Mouse (Mus musculus): ENCODE data around the gene Adgrd1.

Gene Adgrd1

DNA sequence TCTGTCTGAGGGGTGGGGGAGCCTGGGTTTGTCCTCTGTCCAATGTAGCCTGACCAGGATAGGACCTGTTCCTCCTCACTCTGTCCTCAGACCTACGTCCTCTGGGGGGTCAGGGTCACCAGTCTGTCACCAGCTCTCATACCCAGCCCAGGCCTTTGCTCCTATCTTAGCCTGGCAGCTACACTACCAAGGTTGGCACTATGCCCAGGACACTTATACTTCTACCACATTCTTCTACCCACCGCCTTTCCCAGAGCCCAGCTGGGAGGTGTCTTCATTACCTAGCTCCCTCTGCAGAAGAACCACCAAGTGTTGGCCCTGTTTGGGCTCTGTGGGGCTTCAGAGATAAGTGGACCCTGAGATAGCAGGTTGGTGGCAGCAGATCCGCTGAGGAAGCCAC is 103.6 kb downstream of the Adgrd1 start:
- no peak for DNase-seq (ENCODE audit: low spot score in 2 of 2)

DNA sequence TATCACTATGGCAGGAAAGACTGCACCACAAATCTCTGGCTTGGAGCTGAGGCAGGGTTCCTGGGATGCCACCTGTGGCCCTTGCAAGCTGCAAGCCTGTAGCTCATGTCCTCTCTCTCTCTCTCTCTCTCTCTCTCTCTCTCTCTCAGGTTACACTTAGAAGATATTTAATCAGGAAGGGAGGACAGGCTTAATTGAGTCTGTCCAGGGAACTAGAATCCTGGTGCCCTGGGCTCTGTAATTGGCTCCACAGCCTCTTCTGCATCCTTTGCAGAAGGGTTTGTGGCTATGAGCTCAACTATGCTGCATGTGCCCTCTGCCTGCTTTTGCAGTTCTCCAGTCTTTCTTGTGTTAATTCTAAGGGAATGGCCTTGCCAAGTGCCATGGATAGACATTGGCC is 111.7 kb downstream of the Adgrd1 start:
- no peak for DNase-seq (ENCODE audit: low spot score in 2 of 2)

DNA sequence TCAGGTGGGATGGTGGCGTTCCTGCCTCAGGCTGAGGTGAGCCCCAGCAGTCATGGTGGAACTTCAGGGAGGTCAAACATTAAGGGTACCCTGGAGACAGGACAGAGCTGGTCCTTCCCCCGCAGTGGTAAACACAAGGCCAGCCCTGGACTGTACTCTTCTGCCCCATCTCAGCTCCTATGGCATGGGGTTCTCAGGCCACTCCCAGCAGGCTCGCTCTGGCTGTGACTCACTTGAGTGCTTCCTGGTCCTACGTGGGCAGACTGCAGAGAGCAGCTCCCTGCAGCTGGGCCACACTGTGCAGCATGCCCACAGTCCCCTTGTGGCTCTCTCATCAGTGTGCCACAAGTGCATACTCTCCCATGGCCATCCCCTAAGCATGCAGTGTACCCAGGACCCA is 112.3 kb downstream of the Adgrd1 start:
- no peak for DNase-seq (ENCODE audit: low spot score in 2 of 2)

DNA sequence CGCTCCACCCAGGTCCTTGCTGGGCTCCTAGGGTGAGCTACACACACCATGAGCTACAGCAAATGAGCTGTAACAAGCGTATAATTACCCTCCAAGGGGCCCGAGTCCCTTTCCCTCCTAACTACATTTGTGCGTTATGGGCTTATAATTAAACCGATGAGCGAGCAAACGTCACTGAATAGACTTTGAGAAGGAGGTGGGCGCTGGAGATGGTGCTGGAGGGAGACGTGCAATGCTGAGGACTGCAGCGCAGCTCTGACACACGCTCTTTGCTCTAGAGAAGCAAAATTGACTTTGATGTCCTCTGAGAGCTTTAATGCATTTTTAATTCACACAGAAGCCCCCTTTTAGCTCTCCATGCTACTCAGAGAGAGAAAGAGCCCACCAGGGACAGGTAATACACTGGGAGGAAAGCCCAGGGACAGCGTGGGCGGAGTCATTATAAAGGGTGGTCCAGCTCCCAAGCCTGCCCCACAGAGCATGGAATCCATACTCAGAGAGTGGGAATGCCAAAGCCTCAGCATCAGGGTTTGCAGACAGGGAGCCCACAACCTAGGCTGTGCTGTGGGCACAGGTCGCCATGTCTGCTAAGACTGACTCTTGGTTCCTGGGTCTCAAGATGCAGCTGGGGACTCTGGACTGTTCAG is 115.0 kb downstream of the Adgrd1 start:
- no peak for DNase-seq (ENCODE audit: low spot score in 2 of 2)

DNA sequence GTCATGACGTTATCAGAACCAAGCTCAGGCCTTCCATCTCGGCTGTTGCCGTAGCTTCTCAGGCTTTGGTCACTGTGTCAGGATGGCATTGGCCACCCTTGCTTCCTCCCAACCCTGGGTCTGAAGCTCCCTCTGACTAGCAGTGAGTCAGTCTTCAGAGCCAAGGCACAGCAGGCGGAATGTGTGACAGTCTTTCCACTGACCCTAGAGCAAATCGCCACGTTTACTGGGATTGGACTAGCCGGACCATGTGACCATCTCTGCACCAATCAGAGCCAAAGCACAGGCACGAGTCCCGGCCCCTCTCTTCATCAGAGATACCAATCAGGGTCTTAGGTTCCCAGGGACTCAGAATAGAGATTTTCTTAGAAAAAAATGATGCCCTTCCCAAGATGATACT is 117.5 kb downstream of the Adgrd1 start:
- no peak for DNase-seq (ENCODE audit: low spot score in 2 of 2)

DNA sequence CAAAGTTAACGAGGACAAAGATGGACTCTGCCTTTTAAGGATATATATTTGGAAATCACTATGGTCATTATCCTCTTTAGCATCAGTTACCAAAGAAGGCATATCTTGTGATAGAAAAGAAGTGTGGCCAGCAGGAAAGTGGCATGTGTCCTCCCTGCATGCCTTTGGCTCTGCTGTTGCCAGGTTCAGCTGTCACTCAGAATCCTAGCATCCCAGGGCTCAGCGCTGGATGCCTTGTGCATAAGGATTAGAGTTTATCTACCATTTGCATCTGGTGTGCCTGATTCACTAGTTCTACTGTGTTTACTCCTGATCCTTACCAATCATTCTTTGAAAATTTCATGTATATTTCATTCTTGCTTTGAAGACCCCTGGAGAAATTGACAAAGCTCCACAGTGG is 119.5 kb downstream of the Adgrd1 start:
- DNase-seq (ENCODE audit: low spot score in 2 of 2) = no peak

DNA sequence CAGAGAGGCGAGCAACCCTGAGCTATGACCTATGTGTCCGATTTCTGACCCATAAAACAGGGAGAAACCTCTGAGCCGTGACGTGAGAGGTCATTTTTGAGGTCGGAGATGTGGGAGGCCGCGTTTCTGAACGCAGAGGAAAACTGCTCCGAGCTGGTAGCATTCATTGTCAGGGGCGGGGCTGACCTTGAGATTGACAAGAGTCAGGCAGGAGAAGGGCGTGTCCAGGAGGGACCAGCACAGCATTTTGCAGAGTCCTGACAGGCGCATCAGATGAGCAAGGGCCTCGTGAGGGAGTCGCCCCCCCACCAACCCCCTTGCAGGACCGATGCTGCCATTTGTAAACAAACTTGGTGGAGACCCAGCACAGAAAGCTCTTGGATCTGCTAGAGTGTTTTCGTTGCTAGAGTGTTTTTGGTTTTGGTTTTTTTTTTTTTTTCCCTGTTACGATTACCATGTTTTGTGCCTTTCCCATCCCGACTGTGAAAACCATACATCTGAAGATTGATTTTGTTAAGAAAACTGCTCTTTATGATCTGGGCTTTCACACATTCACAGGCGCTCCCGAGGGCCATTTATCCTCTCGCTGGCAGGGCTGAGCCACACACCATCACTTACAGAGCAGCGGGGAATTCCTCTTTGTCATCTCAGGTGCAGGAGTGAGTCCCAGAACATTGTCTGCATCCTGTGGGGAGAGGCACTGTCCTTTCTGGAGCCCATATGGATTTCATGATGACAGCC is 121.1 kb downstream of the Adgrd1 start:
- no peak for DNase-seq (ENCODE audit: low spot score in 2 of 2)

DNA sequence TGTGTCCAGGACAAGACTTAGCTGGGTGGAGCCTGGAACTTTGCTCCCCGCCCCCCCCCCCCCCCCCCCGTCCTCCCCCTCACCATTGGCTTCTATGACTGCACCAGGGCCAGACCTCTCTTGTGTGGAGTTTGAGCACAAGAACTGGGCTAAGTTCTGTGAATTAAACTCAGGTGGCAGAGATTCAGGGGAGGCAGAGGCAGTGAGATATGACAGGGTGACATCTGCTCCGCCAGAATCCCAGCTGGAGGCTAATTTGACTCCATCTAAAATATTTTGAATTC is 121.6 kb downstream of the Adgrd1 start:
- DNase-seq (ENCODE audit: low spot score in 2 of 2) = no peak

DNA sequence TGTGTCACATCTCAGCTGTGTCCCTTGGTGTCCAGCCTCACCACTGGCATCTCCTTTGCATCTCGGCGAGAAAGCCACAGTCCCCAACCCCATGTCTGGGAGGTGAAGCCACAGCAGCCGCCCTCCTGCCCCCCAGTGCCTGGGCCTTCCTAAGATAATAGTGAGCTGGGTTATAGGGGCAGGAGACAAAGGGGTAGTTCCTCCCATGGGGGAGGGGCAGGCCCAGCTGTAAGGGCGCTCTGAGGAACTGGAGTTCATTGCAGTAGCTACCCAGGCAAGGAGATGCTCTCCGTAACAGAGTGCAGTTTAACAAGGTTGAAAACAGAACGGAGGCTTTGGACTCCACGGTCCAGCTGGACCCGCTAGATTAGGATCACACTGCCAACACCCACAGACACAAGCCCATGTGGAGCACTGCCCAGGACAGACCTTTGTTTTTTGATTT is 122.0 kb downstream of the Adgrd1 start:
- no peak for DNase-seq (ENCODE audit: low spot score in 2 of 2)

DNA sequence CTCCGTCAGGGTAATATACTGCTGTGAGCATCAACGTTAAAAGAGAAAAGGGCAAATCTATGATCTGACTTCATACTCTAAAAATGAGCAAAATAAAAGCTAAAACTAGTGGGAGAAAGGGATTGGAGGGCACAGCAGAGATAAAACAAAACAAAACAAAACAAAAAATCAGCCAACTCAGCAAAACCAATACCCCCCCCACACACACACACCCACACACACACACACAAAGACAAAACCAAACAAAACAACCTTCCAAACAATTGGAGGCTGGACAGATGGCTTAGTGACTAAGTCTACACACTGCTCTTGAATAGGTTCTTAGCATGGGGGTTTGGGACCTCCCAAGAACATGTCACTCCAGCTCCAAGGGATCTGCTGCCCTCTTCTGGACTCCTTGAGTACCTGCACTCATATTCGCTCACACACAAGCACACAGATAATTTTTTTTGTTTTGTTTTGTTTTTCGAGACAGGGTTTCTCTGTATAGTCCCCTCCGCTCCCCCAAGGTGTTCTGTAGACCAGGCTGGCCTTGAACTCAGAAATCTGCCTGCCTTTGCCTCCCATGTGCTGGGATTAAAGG is 122.7 kb downstream of the Adgrd1 start:
- DNase-seq (ENCODE audit: low spot score in 2 of 2) = no peak

DNA sequence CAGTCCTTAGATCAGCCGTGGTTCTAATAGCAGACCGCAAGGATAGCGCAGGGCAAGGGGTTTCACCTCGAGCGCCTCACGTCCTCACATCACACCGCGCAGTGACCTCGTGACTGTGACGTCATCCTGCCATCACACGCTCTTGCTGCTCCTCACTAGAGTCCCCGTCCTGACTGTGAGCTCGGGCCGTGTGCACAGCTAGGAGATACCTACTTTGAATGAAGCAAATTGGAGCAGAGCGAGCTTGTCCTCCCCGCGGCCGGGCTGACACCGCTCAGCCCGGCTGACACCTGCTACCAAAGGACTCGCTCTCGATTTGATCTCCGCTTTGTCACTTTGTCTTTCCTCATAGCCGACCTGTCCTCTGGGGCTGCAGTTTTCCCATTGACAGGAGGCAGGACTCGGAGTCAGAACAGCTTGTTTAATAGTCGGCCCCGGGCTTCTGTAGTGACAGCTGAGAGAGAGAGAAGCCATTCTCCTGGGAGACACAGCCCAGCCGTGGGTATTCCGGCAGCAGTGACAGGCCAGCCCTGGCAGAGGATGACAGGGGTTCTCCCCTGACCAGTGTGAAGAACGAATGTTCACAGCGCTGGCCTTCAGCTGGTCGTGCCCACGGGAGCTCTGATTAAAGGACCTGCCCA is 129.4 kb downstream of the Adgrd1 start:
- DNase-seq (ENCODE audit: low spot score in 2 of 2) = no peak

DNA sequence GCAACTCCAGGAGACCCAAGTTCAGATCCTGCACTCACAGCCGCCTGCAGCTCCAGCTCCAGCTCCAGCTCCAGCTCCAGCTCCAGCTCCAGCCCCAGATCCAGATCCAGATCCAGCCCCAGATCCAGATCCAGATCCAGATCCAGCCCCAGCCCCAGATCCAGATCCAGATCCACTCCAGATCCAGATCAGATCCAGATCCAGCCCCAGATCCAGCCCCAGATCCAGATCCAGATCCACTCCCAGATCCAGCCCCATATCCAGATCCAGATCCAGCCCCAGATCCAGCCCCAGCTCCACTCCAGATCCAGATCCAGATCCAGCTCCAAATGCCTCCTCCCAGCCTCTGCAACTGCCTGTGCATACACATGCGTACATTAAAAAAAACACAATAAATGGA is 131.6 kb downstream of the Adgrd1 start:
- no peak for DNase-seq (ENCODE audit: low spot score in 2 of 2)

DNA sequence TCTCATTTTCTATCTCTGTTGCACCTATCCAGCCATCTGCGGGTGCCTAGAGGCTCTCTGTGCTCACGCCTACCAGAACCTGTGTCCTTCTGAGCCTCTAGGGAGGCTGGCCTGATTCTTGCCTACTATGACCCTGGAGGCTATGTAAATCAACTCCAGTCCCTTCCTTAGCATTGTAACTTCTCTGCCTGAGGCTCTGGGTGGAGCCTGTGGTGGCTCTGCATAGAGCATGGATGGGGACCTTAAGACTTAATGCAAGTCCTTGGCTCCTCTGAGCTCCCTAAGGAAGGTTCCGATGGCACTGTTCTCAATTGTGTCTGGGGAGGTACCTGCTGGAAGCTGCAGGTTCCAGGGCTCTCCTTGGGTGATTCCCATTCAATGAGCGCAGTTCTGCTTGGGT is 136.8 kb downstream of the Adgrd1 start:
- DNase-seq (ENCODE audit: low spot score in 2 of 2) = no peak

DNA sequence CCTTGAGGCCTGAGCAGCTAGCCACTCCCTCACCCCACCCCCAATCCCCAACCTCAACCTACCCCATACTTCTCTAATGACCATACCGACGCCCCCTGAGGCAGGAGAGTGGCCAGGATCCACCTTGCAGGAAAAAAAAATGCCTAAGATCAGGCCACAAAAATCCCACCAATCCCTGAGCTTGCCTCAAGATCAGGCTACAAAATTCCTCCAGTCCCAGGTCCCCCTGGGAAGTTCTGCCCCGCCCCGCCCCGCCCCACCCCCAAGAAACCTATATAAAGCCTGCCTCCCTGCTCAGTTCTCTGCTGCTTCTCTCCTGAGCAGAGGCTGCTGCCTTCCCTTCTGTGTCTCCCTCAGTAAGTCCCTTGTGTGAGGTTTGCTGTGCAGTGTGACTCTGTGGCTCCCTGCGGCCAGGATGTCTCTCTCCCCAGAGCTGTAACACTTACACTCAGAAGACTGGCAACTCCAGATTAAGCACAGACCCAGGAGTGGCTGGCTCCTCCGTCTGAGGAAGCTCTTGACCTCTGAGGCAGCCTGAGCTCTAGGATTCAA is 137.4 kb downstream of the Adgrd1 start:
- no peak for DNase-seq (ENCODE audit: low spot score in 2 of 2)

DNA sequence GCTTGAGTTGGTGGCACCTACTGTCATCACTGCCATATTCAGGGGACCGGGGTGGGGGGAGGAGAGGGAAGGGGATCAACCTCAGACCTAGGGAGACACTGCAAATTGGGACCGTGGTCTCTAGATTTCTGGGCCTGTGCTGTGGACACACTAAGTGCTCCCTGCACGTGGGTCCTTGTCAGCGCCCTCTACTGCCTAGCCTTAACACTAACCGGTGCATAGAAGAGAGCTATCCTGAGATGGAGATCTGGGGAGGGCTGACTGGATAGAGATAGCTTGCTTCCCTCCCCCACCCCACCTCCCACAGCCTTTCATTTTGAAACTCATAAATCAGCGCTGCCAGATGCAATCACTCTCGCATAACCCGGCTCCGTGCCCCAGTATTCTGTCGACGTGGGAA is 139.8 kb downstream of the Adgrd1 start:
- DNase-seq (ENCODE audit: low spot score in 2 of 2) = no peak

DNA sequence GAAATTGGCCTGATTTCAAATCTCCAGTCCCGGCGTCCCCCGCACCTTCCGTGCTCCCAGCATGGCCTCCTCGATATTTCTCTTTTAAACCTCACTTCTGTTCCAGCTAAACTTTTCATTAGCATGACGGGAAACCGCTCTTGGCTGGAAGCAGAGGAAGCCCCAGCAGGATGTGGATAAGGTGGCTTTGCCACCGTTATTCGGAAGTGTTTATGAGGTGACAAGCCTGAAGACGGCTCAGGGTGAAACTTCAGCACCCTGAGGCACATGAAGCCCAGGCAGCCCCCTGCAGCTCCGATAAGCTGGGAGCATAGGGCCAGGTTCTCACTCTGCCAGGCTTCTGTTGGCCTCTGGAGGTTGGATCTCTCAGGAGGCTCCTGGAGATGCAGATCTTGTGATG is 145.3 kb downstream of the Adgrd1 start:
- no peak for DNase-seq (ENCODE audit: low spot score in 2 of 2)

DNA sequence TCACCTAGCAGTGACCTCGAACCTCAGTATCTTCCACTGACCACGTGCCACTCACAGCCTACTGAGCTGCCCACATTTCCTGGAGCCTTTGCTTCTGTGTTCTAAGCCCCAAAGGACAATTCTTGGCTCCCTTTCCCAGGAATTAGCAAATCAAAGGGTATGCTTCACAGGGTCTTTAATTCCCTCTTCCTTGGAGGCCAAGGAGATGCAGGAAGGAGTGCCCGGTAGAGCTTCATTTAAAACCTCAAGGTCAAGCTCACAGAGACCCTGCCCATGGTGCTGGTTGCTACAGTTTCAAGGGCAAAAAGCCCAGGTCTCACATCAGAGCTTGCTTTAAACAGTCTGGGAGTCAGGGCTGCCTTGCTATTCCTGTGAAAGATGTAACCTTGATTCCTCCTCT is 145.7 kb downstream of the Adgrd1 start:
- no peak for DNase-seq (ENCODE audit: low spot score in 2 of 2)

DNA sequence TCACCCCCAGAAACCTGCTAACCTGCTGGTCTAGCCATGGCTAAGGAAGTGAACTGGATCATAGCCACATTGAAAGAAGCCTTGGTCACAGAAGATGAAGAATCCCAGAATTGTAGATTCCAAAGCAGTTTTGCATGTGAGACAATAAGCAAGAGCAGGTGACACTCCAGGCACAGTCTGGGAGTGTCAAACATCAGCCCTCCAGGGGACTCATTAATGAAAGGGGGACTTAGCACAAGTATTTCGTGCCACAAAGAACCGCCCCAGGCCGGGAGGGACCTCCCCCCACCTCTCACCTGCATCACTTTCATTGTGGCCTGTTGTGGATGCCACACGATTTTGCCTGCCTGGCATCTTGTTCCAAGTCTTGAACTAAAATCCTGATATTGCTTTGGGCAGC is 146.6 kb downstream of the Adgrd1 start:
- DNase-seq (ENCODE audit: low spot score in 2 of 2) = no peak

DNA sequence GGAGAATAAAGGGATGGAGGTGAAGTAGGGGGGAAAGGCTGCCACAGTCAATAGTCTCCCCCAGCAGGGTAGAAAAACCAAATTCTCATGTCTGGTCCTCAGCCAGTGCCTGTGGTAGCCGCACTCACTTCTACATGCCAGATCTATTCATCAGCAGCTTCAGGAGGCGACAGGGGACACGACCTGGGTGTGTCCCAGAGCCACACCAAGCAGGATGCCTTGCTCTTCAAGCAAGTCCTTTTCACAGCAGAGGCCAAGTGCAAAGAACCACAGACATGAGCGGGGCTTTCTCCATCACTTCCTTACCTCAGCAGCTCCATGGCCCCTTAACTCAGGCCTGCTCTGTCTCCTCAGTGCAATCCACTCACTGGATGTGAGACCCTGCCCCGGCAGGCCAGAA is 147.8 kb downstream of the Adgrd1 start:
- DNase-seq (ENCODE audit: low spot score in 2 of 2) = no peak

DNA sequence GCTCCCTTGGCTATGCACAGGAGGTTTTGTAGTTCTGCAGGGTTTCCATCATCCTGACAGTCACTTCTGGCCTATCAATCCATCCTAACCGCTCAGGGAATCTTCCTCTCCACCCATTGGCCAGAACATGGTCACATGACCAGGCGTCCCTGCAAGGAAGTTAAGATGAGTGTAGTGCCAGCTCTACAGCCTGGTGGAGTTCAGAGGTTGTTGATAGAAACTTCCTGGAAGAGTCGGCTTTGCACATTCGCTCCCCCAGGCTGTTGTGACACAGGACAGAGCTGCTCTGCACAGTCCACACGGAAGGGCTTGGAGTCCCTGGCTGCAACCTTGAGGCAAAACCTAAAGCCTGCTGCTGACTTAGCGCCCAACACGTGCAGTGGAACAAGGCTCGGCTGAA is 152.5 kb downstream of the Adgrd1 start:
- DNase-seq (ENCODE audit: low spot score in 2 of 2) = no peak
